Mouse (Mus musculus) cerebellum, adult 11-12 months (tissue): ENCODE data around the gene C1ql3.

ENCODE experiments used
- DNase-seq: peaks from one replicate; pipeline ENCODE4 v3.0.0; 2022

The C1ql3 gene

DNA sequence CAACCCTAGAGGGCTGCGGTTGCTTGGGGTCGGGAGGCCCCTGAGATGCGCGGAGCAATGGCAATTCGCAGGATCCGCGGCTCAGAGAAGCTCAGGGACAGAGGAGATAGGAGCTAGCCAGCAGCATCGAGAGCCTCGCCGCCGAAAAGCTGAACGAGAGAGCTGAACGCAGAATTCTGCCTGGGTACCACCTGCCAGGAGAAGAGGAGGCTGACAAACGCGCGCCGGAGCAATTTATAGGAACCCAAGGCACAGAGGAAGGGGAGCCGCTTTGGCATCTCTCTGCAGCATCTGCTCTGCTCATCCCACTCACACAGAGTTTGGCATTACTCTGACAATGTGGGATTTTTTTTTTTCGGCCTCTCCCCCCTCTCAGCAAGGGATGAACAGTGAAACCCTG is at the start of gene C1ql3:
C1ql3 (minus strand) TSS at position 335 of the 400 bp plus-strand sequence.
- no peak for DNase-seq

GRCm38 (mm10) chr2:13060426-13061170 is 49.0 kb upstream of the C1ql3 start:
- DNase-seq = no peak

DNA sequence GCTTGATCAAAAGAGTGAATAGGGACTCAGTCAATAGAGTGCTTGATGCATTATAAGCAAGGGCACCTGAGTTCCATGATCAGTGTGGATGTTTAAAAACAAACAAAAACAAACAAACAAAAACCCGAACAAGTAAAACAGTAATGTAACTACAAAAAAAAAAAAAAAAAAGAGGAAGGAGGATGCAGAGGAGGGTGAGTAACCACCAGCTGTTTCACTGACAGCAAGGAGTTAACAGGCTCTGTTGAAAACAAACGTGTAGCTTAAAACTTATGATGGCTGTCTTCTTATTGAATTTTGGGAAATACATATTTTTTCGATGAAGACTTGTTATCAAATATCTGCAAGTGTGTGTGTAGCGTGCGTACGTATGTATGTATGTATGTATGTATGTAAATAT is 37.0 kb upstream of the C1ql3 start:
- no peak for DNase-seq

DNA sequence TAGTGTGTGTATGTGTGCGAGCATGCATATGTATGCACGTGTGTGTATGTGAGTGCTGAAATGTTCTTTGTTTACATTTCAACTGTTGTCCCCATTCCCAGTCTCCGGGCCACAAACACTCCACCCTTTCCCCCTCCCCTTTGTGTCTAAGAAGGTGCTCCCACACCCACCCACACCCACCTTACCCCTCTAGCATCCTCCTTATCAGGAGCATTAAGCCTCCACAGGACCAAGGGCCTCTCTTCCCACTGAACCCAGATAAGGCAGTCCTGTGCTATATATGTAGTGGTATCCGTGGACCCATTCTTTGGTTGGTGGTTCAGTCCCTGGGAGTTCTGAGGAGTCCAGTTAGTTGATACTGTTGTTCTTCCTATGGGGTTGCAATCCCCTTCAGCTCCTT is 32.9 kb upstream of the C1ql3 start:
- no peak for DNase-seq

DNA sequence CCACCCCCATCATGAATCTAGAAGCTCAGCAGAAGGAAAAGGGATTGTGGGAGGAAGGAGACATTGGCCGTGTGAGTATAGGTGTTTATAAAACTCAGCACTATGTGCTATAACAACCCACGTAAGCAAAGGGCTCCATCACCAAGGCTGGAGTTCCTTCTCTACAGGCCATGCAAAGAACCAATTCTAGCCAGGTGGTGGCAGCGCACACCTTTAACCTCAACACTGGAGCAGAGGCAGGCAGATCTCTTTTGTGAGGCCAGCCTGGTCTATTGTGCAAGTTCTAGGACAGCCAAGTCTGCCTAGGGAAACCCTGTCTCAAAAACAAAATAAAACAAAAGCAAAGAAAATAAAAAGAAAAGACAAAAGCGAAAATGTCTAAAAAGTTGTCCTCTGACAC is 28.2 kb upstream of the C1ql3 start:
- no peak for DNase-seq

- DNase-seq = no peak
These were observed 27.2 kb upstream of the C1ql3 start for GRCm38 (mm10) chr2:13038772-13039171.

DNA sequence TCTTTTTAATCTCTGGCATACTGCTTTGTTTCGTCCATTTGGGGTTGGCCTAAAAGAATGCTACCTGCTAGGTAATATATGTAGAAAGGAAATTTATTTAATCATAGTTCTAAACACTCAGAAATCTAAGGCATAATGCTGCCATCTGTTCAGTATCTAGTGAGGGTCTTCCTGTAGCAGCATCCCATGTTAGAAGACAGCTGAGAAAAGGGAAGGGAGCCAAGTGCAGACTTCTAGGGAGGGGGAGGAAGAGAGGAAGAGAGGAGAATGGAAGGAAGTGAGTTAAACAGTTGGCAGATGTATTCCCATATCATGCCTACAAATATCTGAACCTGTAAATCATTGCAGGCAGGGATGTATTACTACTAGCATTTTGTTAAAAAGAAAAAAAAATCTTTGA is 7.3 kb upstream of the C1ql3 start:
- no peak for DNase-seq

DNA sequence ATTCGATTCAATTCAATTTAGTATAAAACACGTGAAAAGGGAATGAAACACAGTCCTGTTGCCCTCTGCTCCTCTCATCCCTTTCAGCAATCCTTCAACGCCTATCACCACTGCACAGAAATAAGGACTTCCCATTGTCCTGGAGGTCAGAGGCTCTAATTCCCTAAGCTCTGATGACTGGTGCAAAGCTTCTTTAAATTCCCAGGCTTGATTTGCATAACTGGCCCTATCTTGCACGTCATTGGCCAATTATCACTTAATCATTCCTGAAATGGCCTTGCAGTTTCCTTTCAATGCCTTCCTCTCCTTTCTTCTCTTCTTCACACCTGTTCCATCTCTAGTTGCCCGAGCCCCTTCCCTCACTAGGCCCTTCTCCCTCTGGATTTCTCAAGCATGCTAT is 6.8 kb upstream of the C1ql3 start:
- DNase-seq = no peak

GRCm38 (mm10) chr2:13011973-13012372 is 367 bp upstream of the C1ql3 start:
- no peak for DNase-seq

DNA sequence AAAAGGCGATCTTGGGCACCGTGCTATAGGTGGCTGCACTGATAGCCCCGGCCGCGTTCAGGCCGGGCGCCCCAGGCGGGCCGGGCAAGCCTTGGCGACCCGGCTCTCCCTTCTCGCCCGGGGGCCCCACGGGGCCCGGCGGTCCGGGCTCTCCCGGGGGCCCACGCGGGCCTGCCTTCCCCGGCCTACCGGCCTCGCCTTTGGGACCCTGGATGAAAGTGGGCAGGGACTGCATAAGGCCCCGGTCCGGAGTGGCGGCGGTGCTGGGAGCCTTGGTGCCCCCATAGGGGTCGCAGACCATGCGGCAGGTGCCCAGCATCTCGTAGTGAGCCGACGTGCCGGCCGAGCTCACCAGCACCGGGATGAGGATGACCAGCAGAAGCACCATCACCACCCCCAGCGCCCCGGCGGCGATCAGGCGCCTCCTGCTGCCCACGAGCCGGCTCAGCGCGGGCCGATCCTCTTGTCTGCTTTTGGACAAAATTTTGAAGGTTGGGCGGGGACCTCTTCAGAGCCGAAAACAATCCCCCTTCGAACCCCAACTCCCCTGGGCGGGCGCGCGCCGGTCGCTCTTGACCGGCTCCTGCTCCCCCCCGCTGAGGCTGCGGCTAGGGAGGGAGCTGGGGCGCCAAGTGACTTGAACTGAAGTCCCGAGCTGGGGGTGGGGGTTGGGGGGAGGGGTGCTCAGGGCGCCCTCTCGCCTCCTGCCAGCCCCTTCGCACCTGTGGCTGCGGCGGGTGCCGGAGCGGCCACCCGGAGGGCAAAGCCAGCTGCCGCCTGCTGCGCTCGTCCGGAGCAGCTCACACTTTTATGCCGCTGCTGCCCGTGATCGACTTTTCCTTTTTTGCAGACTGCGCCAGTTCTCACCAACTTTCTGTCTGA is 905 bp downstream of the C1ql3 start:
- no peak for DNase-seq

DNA sequence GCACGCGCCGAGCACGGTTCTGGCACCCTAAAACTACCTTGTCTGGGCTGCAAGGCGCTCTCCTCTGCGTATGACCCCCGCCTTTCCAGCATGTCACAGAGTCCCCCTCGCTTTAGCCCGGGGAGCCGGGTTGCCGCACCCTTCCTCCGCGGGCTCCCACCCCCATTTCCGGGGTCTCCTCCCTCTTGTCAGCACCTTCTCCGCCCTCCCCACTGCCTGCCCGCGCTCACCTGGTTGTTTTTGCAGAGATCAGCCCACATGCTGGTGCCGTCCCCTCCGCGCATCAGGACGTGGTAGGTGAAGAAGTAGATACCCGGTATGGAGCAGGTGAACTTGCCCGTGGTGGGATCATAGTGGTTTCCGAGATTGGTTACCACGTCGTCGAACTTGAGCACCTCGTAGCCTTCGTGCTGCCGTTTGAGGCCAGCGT is 1.6 kb downstream of the C1ql3 start:
- DNase-seq = no peak

GRCm38 (mm10) chr2:13009261-13009972 is 2.2 kb downstream of the C1ql3 start:
- DNase-seq = no peak

DNA sequence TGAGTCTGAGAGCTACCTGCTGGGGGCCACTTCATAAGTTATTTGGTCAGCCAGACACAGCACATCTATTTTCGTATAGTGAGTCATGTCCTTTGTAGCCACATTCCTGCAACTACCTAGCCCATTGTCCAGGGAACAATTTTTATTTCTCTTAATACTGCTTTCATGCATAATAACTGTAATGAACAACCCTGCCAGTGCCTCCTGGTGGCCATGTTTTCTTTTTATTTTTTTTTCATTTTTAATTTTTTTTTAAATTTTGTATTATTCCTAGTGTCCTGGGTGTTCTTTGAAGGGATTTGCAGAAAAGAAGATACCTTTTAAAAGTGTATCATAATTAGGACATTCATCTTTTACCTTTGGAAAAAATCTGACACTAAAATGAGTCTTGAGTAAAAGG is 3.2 kb downstream of the C1ql3 start:
- DNase-seq = no peak

DNA sequence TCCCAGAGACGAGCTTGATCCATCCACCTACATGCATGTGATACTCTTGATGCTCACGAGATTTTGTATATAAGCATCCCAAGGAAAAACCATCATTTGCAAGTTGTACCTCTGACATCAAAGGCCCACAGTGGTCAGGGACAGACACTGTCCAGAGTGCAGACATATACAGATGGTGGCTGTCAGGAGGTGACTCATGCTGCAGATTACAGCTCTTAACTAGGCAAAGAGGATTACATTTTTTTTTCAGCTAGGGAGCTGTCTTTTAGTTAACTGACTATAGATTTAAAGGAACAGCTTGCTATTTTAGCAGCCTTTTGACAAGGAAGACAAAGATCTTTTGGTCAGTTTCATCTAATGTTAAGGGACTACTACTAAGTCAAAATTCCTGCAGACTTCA is 11.6 kb downstream of the C1ql3 start:
- DNase-seq = no peak

DNA sequence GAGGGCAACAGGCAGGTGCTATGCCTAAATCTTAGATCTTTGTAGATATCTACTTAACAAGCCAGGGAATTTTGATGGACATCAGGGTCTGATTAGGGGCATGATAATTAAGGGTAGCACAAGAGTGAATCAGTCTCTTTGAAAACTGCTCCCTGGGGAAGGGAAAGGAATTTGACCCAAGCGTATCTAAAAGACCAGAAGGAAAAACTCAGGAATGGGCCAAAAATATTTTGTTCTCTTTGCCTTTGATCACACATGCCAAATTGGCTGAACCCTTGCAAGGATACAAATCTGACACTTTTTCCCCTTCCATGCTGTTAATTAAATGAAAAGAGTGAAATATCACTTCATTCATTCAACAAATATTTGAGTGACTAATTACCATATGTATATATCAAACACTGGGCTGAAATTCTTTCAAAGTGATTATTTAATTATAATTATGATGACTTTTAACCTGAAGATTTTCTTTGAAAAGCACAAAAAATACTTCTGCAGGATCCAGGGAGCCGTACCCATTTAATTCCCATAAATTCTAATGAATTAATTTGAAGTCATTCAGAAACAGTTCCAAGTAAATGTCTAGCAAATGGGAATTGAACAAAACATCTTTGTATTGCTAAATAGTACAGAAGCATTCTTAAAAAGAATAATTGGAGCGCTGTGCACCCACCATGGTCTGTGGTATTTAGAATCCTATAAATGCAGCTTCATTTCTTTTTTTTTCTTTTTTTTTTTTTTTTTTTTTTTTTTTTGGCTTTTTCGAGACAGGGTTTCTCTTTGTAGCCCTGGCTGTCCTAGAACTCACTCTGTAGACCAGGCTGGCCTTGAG is 26.5 kb downstream of the C1ql3 start:
- DNase-seq = no peak

GRCm38 (mm10) chr2:12978771-12979170 is 32.8 kb downstream of the C1ql3 start:
- DNase-seq = no peak

- DNase-seq = no peak
These were observed 34.2 kb downstream of the C1ql3 start for GRCm38 (mm10) chr2:12977367-12977766.

DNA sequence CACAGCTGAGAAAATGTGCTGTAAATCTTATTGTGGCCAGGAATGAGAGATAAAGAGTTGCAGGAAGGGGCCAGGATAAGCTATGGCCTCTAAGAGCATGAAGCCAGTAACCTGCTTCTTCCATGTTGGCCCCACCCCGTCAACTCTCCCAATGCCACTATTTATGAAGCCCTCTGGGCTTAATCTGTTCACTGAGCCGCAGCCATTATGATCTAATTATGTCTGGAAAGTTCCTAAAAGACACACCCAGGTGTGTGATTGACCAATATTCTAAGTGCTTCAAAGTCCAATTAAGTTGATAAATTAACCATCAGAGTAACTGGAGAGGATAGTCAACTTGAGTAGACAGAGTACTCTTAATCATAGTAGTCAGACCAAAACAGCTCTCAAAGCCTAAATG is 37.9 kb downstream of the C1ql3 start:
- no peak for DNase-seq

DNA sequence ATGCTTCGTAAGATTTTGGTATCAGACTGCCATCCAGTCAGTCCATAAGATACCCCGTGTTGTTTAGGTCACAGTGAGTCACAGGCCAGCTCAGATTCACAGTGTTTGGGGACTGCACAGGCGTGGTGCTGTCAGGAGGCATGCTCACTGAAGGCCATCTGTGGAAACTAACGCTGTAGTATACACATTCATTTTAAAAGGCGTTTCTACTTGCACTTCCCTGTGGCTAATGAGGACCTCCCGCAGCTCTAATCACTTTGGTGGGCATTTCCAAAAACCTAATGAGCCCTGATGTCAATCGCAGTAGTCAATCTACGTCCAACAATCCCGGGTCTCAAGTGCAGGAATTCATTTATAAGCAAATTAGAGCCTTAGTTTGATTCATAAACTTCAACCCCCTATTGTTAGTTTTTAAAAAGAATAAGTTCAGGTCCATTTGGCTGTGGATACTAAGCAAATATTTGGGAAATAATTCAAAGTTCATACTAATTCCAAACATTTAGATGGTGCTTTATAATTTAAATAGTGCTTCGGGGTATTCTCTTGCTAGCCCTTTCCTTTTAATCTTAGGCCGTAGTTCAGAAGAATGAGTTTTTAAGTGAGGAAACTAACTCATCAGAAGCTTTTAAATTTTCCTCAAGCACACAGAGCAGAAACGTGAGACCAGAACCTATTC is 41.4 kb downstream of the C1ql3 start:
- DNase-seq = no peak

- no peak for DNase-seq
These were observed 54.7 kb downstream of the C1ql3 start for GRCm38 (mm10) chr2:12956703-12957424.
